Mouse (Mus musculus) bone marrow macrophage, adult 2 months (primary cell): ENCODE data around the gene Strap. TPM values are rescaled to one million over a fixed set of nuclear protein-coding genes. Genes with fewer than 3 reads are reported as not detected.

Source experiments
- H3K27ac ChIP-seq: 2 replicates; pipeline ENCODE4 v1.5.1; 2012; ENCODE audit warnings: low read depth, low read length; ENCODE audit not compliant: insufficient read depth
- H3K4me1 ChIP-seq: 2 replicates; pipeline ENCODE4 v1.6.1; 2012; ENCODE audit warnings: low read length; ENCODE audit not compliant: control insufficient read depth, insufficient read depth
- H3K4me3 ChIP-seq: 2 replicates; pipeline ENCODE4 v1.5.1; 2012; ENCODE audit warnings: mild to moderate bottlenecking, low read length, moderate library complexity; ENCODE audit not compliant: insufficient read depth
- CTCF ChIP-seq: IDR thresholded peaks from 2 replicates; pipeline ENCODE4 v1.5.1; 2012; ENCODE audit warnings: low read depth, mild to moderate bottlenecking, low read length, moderate library complexity
- POLR2A ChIP-seq: IDR thresholded peaks from 2 replicates; pipeline ENCODE4 v1.6.1; 2012; ENCODE audit warnings: mild to moderate bottlenecking, low read depth, low read length, borderline replicate concordance
- polyA plus RNA-seq: library from polyadenylated mRNA; stranded (reverse); fragments of >200 nt; gene quantifications from 2 replicates; pipeline ENCODE4 v1.2.4, GENCODE M21; 2012; ENCODE audit not compliant: missing spikeins, insufficient read depth, insufficient read length

Strap gene
- polyA plus RNA-seq, 1 experiment = 51.9 TPM

DNA sequence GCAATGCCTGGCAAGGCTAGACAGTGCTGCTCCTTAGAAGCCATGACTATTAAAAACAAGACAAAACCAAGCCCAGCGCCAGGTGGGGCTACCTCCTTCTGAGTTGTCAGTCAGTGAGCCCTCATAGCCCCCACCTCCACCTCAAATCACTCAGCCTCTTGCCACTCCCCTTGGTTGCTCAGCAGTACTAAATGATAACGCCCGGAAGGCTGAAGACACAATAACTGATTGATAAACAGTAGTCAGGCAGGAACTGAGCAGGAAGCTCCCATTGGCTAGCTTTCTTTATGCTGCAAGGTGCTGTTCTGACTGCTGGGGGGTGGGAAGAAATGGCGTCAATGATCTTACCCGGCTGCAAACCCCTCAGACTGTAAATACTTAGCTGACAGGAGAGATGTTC lies 18.1 kb upstream of the Strap start:
- TF ChIP-seq POLR2A (no peak), CTCF (no peak)
- Histone ChIP-seq H3K27ac (no peak overlapping the region), H3K4me3 (no peak overlapping the region), H3K4me1 (no peaks in the 10 kb centered on the region)

DNA sequence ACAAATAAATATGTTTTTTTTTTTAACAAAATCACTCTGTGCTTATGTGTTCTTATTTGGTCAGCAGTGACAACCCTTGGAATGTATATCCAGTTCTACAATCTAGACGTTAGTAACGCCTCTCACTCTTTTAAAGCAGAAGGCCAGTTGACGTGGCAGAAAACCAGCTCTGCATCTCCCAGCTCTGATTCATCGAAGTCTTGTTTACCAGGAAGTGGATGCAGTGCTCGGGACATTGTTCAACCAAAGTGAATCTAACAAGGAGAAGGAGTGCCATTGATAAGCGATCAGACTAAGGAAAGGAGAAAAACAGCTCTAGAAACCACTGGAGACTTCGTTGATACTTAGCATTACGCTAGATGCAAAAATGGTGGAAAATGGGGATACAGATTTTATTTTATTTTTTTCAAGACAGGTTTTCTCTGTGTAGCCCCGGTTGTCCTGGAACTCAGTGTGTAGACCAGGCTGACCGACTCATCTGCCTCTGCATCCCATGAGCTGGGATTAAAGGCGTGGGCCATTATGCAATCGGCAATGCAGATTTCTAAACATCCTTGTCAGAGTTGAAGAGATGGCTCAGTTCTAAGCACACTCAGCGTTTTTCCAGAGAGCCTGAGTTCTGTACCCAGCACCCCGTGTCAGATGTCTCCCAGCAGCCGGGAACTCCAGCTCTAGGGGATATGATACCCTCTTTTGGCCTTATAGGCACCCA lies 12.5 kb upstream of the Strap start:
- H3K4me1 ChIP-seq = peaks cover 4% of the 10 kb centered on the region; the same call in 1 of the 2 replicates
- TF ChIP-seq POLR2A (no peak), CTCF (no peak)
- H3K4me3 ChIP-seq = no peak overlapping the region
- H3K27ac ChIP-seq = no peak overlapping the region

DNA sequence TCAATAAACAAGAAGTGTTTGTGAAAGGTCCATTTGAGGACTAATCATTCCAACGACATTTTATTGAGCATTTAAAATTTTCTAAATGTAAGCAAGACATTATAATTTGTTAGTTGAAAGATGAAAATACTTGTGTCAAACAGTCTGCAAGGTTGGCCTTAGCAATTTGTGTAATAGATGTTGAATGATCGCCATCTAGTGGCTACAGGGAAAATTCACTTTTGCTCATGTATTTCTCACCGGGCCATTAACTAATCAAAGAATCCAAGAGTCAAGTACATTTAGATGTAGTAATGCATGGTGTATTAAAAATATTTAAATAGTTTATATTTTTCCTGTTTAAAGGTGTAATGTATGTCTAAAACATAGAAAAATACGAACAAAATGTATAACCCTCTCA lies 11.0 kb upstream of the Strap start:
- Histone ChIP-seq H3K27ac (no peak overlapping the region), H3K4me3 (no peak overlapping the region), H3K4me1 (peaks cover 4% of the 10 kb centered on the region; the same call in 1 of the 2 replicates)
- no peak for TF ChIP-seq POLR2A

DNA sequence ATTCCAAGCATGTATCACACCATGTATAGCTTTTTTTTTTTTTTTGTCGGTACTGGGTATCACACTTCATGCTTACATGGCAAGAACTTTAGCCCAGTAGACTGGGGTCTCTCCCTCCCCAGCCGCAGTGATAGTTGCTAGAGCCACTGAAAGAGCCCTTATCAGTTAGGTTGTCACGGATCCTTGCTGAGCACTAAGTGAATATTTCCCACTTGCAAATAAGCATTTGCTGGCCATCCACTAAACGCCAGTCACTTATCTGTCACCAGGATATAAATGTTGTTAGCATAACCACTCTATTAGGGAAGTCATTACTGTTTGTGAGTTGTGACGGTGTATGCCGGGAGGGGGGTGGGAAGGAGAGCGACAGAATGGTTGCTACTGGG lies 425 bp upstream of the Strap start:
- Histone ChIP-seq H3K27ac (peak overlapping the region; percentile 58), H3K4me3 (peak overlapping the region; percentile 98), H3K4me1 (peaks cover 22% of the 10 kb centered on the region)
- TF ChIP-seq POLR2A (no peak), CTCF (no peak)

DNA sequence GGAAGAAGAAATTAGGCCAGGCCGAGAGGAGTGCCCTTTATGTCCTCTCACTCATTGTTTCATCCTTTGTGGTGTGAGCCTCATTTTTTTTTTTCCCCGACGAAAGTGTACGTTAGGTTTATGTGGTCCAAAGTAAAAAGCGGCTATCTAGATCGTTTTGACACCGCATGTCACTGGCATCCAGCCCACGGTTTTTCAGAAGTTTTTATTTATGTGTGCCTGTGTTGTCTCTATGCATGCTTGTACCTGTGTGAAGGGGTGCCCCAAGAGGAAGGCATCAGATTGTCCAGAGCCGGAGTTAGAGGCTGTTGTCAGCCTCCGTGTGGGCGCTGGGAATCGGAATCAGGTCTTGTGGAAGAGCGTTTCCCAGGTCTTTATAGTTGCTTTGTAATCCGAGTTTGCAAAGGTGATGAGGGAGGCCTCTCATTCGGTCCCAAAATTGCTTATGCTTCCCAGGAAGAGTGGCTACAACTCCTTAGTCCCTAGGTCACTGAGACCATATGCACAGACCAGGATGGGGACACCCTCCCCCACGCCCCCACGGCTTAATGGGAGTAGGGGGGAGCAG lies 877 bp downstream of the Strap start:
- Histone ChIP-seq H3K27ac (0 out of 2 replicates have a peak overlapping the region, but pooled peaks have one; percentile 43), H3K4me1 (peaks cover 22% of the 10 kb centered on the region), H3K4me3 (peak overlapping the region; percentile 98)
- TF ChIP-seq POLR2A = no peak
- no peak for TF ChIP-seq CTCF

DNA sequence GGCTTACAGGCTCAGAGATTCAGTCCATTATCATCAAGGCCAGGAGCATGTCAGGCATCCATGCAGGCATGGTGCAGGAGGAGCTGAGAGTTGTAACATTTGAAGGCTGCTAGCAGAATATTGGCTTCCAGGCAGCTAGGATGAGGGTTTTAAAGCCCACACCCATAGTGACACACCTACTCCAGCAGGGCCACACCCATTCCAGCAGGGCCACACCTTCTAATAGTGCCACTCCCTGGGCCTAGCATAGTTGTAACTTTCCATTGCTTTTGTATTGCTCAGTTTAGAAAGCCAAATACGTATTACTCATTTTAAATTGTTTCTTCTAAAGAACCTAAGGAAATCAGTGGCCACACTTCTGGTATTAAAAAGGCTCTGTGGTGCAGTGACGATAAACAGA lies 6.1 kb downstream of the Strap start:
- no peak overlapping the region for H3K4me3 ChIP-seq
- H3K4me1 ChIP-seq = peaks cover 9% of the 10 kb centered on the region
- TF ChIP-seq CTCF = no peak
- TF ChIP-seq POLR2A = no peak
- H3K27ac ChIP-seq = no peak overlapping the region

DNA sequence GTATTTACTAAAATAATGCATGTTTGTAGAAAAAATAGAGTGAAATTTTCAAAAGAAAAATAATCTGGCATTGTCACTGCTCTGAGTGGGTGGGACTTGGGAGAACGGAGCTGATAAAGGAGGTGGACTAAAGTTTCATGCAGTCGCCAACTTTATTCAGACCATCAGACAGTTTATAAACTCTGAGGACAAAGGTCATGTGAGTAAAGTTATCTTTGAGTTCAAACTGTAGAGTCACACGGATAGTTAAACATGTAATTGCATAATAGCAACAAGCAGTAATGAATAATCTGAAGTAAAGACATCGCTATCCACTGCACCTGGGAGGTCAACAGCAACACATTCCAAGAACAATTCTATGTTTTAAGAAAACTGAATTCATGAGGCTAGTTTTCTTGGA lies 9.8 kb downstream of the Strap start:
- Histone ChIP-seq H3K4me1 (no peaks in the 10 kb centered on the region), H3K27ac (no peak overlapping the region), H3K4me3 (no peak overlapping the region)
- TF ChIP-seq CTCF = no peak
- no peak for TF ChIP-seq POLR2A

DNA sequence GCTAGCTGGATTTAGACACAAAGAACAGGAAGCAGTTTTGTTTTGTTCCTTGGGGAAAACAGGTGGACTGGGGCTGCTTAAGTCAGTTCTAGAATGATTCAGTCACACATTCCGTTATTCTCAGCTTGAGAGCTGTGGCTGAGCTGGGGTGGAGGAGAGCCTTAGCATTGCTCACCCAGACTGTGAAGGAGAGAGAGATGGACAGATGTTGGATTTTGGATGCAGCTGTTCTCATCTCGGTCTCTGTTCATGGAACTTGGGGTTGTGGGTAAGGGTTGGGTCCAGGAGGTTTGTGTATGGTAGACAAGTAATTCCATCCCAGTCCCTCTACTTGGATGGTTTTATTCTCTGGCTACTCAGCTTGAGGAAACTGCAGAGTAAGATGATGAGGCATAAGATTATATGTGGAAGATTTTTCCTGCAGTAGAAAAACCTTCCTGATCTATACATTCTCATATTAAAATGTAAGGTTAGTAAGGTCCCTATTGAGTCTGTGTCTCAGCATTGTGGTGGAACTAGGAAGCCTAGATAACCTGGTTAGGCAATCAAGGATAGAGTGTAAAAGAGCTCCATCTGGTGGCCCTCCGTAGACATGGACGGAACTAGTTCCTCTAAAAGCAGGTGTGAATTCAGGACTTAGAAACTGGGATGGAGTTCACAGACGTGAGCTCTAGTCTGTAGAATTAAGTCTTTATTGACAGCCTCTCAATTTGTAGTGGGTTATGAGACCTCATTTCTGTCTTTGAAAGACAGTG lies 12.5 kb downstream of the Strap start:
- H3K4me3 ChIP-seq = no peak overlapping the region
- H3K27ac ChIP-seq = no peak overlapping the region
- TF ChIP-seq POLR2A (no peak), CTCF (no peak)
- H3K4me1 ChIP-seq = no peaks in the 10 kb centered on the region

DNA sequence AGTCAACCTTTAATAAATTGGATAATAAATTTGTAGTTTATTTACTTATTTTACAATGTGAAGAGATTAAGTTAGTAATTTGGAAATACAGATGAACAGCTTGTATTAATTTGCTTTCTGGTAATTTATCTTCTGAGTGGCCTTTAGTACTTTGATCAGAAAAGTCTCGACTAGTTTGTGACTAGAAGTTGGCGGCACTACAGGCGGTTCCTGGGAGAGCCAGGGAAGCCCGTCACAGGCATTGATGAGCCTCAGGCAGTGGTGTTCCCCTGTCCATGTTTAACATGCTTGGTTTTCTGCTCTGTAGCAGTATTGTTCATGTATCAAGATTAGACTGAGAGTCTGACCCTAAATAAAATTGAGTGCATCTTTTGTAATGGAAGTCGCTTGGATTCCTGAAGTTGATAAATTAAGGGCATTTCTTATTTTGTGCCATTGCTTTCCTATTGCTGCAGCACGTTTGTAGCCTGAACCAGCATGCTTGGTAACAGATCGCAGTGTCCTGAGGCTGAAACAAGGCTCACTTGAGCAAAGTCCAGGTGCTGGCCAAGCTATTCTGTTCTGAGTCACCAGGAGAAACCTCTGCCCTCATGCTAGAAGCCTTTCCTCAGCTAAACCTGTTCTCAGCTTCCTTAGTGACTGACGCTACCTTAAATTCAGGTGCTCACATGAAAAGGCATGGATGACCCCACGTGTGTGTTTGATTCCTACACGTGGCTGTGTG lies 16.8 kb downstream of the Strap start:
- TF ChIP-seq CTCF = no peak
- no peak for TF ChIP-seq POLR2A
- no peak overlapping the region for H3K27ac ChIP-seq
- no peak overlapping the region for H3K4me3 ChIP-seq
- H3K4me1 ChIP-seq = peaks cover 2% of the 10 kb centered on the region

DNA sequence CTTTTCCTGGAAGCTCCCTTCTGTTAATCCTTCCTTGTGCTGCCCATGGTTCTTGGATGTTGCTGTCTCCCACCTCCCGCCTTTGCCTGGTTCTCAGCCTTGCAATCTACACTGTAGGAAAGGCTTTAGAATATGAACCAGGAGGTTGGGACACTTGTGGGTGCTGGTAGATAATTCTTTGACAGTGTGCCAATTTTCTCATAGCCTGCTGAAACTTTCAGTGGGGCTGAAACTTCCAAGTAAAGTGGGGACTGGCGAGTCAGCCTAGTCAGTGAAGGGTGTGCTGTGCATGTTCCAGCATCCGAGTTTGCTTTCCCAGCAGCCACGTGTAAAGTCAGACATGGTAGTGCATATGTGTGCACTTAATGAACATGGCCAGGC lies 17.4 kb downstream of the Strap start:
- no peak overlapping the region for H3K27ac ChIP-seq
- peaks cover 6% of the 10 kb centered on the region for H3K4me1 ChIP-seq
- H3K4me3 ChIP-seq = no peak overlapping the region
- no peak for TF ChIP-seq POLR2A
- TF ChIP-seq CTCF = no peak
